ENCODE assay signal across 10 mouse cellular contexts in the genomic region with DNA sequence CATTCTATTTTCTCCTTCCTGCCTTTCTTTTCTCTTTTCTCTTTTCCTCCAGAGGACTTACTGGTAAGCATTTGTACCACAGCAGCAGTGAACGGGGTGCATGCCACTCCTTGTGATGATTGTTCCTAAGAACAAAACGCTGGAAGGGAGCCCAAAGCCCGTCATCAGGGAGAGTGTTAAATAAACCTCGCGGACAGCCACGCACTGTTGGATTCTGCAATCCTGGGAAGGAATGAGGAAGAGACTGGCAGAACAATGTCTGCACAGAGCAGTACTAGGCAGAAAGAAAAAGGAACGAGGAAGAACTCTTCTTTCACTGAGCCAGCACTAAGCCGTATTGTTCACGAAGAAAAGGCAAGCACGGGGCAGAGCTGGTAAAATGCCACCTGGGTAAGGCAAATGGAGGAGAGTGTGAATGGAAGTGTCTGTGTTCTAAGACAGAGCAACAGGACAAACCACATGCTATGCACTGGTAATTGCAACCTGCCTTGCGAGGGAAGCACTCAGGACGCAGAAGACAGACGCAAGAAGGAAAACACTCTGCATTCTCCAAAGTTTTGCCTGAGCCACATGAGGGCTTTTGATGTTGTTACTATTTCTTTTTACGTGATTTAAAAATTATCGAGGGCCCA. TPM values are rescaled to one million over a fixed set of nuclear protein-coding genes. Genes with fewer than 3 reads are reported as not detected.
DNase-seq lines count a peak whose midpoint lies in the region; ATAC-seq and TF ChIP-seq lines count a peak whose summit lies in the region.
"Had no signal": no experiment of that assay in that cellular context is flagged by ENCODE, and none has a peak within 500 bp of the region (broad histone marks: within the 10 kb centered on the region; RNA-seq: fewer than 3 reads in every experiment).

No protein-coding gene starts in this region.

- TF ChIP-seq POLR2A in olfactory bulb, adult 2 months (IDR thresholded peaks at IDR 0.05; ENCODE audit: insufficient read depth, low read depth, low read length), result no peak

- no peaks in the 10 kb centered on the region for H3K9me3 ChIP-seq in kidney, embryonic 16.5 days (ENCODE audit: low read length)
- H3K9me3 ChIP-seq in forebrain, embryonic 16.5 days (ENCODE audit: control insufficient read depth, low read length), result no peaks in the 10 kb centered on the region

- ATAC-seq in kidney, embryonic 16.5 days (ENCODE audit: low FRiP score, low TSS enrichment), result peak; percentile 54; the same call in 1 of the 2 replicates
- ATAC-seq in forebrain, embryonic 16.5 days, result peak; percentile 62

- H3K9ac ChIP-seq in kidney, embryonic 16.5 days (replicated peaks; ENCODE audit: low read length), result no peak overlapping the region
- peak overlapping the region; percentile 33 for H3K9ac ChIP-seq in forebrain, embryonic 16.5 days (replicated peaks; ENCODE audit: low read depth, low read length)
- H3K9ac ChIP-seq: limb, embryonic 13.5 days had no signal

- no peaks in the 10 kb centered on the region for H3K36me3 ChIP-seq in kidney, embryonic 16.5 days (ENCODE audit: insufficient read depth, low read length)
- no peaks in the 10 kb centered on the region for H3K36me3 ChIP-seq in forebrain, embryonic 16.5 days (ENCODE audit: control insufficient read depth, insufficient read depth)
- H3K36me3 ChIP-seq: limb, embryonic 13.5 days had no signal

- H3K4me3 ChIP-seq in kidney, embryonic 16.5 days (ENCODE audit: low read length), result no peak overlapping the region
- H3K4me3 ChIP-seq in forebrain, embryonic 16.5 days (replicated peaks; ENCODE audit: low read length), result peak overlapping the region; percentile 21
- 0 out of 2 replicates have a peak overlapping the region, but pooled peaks have one; percentile 3 for H3K4me3 ChIP-seq in olfactory bulb, adult 2 months (ENCODE audit: insufficient read depth, low read depth, low read length)
- H3K4me3 ChIP-seq: limb, embryonic 13.5 days had no signal

- no peak for DNase-seq in kidney, adult 11 months
- DNase-seq in lung, adult 18-20 months, result peak; percentile 50 to 78
- no peak for DNase-seq in left cerebral cortex, adult 11 months (ENCODE audit: low spot score)
- DNase-seq in cerebellum, postnatal 36 days, result no peak
- no peak for DNase-seq in adrenal gland, postnatal 4 days (ENCODE audit: low spot score in 2 of 2)
- DNase-seq: right cerebral cortex, postnatal 25 days had no signal

- 41% methylated on average over 15 of the region's 15 CpGs for WGBS in kidney, embryonic 16.5 days
- 12% methylated on average over 15 of the region's 15 CpGs for WGBS in forebrain, embryonic 16.5 days
- 10% methylated on average over 15 of the region's 15 CpGs for WGBS in olfactory bulb, adult 2 months

- H3K27ac ChIP-seq in kidney, embryonic 16.5 days (ENCODE audit: low read length), result no peak overlapping the region
- no peak overlapping the region for H3K27ac ChIP-seq in forebrain, embryonic 16.5 days (ENCODE audit: low read length)
- H3K27ac ChIP-seq in olfactory bulb, adult 2 months (ENCODE audit: insufficient read depth, low read depth, low read length), result peak overlapping the region; percentile 36; the same call in 1 of the 2 replicates
- H3K27ac ChIP-seq: limb, embryonic 13.5 days had no signal

- H3K4me2 ChIP-seq in kidney, embryonic 16.5 days (replicated peaks; ENCODE audit: low read depth, low read length), result peak overlapping the region; percentile 28; the same call in 1 of the 2 replicates
- H3K4me2 ChIP-seq in forebrain, embryonic 16.5 days (ENCODE audit: low read length), result peak overlapping the region; percentile 49
- H3K4me2 ChIP-seq: limb, embryonic 13.5 days had no signal

- no peaks in the 10 kb centered on the region for H3K27me3 ChIP-seq in kidney, embryonic 16.5 days (ENCODE audit: insufficient read depth, low read length)
- no peaks in the 10 kb centered on the region for H3K27me3 ChIP-seq in forebrain, embryonic 16.5 days (replicated peaks; ENCODE audit: control insufficient read depth, insufficient read depth, low read length)
- H3K27me3 ChIP-seq: limb, embryonic 13.5 days had no signal

- H3K4me1 ChIP-seq in kidney, embryonic 16.5 days (ENCODE audit: insufficient read depth, low read length), result no peaks in the 10 kb centered on the region
- H3K4me1 ChIP-seq in forebrain, embryonic 16.5 days (replicated peaks; ENCODE audit: control insufficient read depth, insufficient read depth, low read length), result peaks cover 9% of the 10 kb centered on the region
- H3K4me1 ChIP-seq in olfactory bulb, adult 2 months (ENCODE audit: control insufficient read depth, insufficient read depth, low read length), result peaks cover 5% of the 10 kb centered on the region; the same call in 1 of the 2 replicates

- TF ChIP-seq CTCF in olfactory bulb, adult 2 months (IDR thresholded peaks at IDR 0.05; ENCODE audit: insufficient read depth, low read depth, low read length), result no peak

RNA-seq across cellular contexts. Expression of gene Slc1a1, which starts 7.0 kb away (rescaled TPM):
- polyA plus RNA-seq in kidney, embryonic 16.5 days (2015; fragmentation: Nextera tagmentation; extraction: Ambion mirVana), result 7.0 and 7.9 TPM in 2 replicates
- 37.5 and 44.7 TPM in 2 replicates for polyA plus RNA-seq in forebrain, embryonic 16.5 days (2015; fragmentation: Nextera tagmentation; extraction: Ambion mirVana)
- not detected in 2 replicates for polyA plus RNA-seq in olfactory bulb, adult 2 months (2012; ENCODE audit: insufficient read depth, insufficient read length, low replicate concordance, missing spikeins)
- total RNA-seq in adrenal gland, postnatal 4 days (2021), result 1 to 10 TPM in 1 of 2 experiments, under 1 TPM in 1; 0.90 to 5.9 TPM

Comparison
In these comparisons a context has a peak if more than half of its experiments do, and no peak if none do; other contexts are left out.
1. DNase-seq: peak in lung, adult 18-20 months (2 of 2); none in kidney, adult 11 months (single experiment), left cerebral cortex, adult 11 months (single experiment), cerebellum, postnatal 36 days (0 of 2) and adrenal gland, postnatal 4 days (0 of 2).